Mouse (Mus musculus) cortical plate, adult 2 months (tissue): ENCODE measurements at regions not wholly inside any gene's neighbourhood (a gene's known extent, or its start where the extent isn't known, plus 50 kb on each side); places are given as distances from the start of the nearest gene placed in this dataset.

Experiments
- CTCF ChIP-seq: fragments of 200-500 bp; IDR thresholded peaks from 2 replicates; pipeline ENCODE4 v1.5.1; 2011; ENCODE audit warnings: mild to moderate bottlenecking, control low read depth, low read length; ENCODE audit not compliant: insufficient read depth; ENCODE audit errors: extremely low read depth
- POLR2A ChIP-seq: fragments of 200-500 bp; IDR thresholded peaks from 2 replicates; pipeline ENCODE4 v1.6.1; 2011; ENCODE audit warnings: mild to moderate bottlenecking, low read length, control low read depth; ENCODE audit not compliant: insufficient read depth; ENCODE audit errors: extremely low read depth

DNA sequence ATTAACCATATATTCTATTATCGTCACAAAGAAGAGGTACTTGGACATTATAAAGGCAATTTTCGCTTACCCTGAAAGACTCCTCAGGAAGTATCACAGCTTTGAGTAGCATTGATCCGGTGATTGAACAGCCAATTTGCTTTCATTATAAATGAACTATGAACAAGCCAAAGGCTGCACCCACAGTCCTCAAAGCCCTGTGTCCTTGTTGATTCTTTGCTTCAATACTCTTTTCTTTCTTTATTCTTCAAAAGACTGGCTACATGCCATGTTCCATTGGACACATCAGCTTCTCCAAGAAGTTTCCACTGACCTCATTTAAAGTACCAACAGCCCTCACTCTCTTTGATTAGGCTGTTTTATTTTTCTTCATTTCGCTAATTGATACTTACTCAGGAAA is 144.1 kb upstream of the Grm3 start:
- no peak for TF ChIP-seq CTCF
- no peak for TF ChIP-seq POLR2A
